Mouse (Mus musculus): ENCODE measurements at regions not wholly inside any gene's neighbourhood (a gene's known extent, or its start where the extent isn't known, plus 50 kb on each side); places are given as distances from the start of the nearest gene placed in this dataset.

DNA sequence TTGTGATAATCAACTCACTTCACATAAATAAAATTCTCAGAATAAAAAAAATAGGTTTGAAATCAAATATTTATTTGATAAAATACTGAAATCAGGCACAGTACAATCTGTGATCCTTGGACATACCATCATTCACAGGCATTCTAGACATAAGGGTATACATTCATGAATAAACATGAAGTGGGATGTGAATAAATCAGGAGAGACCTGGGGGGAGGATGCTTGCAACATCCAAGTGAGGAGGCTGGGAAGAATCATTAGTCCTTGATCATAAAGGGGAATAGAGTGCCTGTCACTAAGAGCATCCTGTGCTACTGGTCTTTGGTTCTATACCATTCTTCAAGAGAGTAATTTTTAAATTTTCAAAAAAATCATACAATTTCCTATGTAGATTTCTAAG lies 292.2 kb downstream of the Pcdh10 start:
- no peak for DNase-seq (ENCODE audit: low spot score in 2 of 2)
- no peak for TF ChIP-seq CTCF (conservative IDR thresholded peaks at IDR 0.05)
- no peak overlapping the region for H3K4me3 ChIP-seq
- H3K27ac ChIP-seq: no peak overlapping the region

DNA sequence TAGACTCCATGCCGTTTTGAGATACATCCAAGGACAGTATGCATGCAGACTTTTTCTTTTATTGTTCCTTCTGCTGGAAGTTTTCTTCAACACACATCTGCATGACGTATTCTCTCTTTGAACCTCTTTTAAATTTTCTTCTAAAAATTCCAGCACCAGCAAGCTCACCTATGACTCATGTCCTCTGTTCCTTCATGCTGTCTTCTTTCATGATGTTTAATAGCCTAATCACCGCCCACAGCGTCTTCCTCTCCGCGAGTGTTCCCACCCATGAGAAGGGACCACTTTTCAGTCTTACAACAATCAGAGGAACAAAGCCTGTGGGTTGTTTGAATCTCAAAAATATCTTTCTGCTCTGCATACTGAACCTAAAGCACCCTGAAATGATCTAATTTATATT lies 299.5 kb downstream of the Pcdh10 start:
- no peak for DNase-seq (ENCODE audit: low spot score in 2 of 2)
- Histone ChIP-seq H3K27ac (no peak overlapping the region), H3K4me3 (no peak overlapping the region)
- no peak for TF ChIP-seq CTCF (conservative IDR thresholded peaks at IDR 0.05)

- no peak overlapping the region for H3K27ac ChIP-seq
- no peak; the same call in 1 of the 2 replicates for TF ChIP-seq CTCF (conservative IDR thresholded peaks at IDR 0.05)
- peak overlapping the region; percentile 42; the same call in 1 of the 2 replicates for H3K4me3 ChIP-seq
- DNase-seq (ENCODE audit: low spot score in 2 of 2): no peak
Observed at GRCm38 (mm10) chr3:45681410-45681809, 303.2 kb downstream of the Pcdh10 start.

DNA sequence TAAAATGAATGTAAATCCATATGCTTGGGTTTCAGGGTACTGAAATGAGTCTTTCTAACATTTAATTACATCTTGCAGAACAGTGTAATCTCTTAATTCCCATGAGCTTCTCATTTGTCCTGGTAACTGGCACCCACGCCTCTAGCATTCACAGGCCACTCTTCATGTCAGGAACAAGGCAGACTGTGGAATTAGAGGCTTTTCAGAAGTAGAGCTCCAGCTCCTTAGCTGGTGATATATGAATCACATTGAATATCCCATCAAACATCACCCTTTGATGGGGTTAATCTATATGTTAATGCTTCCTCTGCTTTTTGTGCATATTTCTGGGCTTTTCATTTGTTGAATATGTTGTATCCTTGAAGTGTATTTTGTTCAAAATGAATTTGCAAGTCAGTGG lies 329.7 kb downstream of the Pcdh10 start:
- Histone ChIP-seq H3K27ac (no peak overlapping the region), H3K4me3 (no peak overlapping the region)
- no peak for DNase-seq (ENCODE audit: low spot score in 2 of 2)
- no peak for TF ChIP-seq CTCF (conservative IDR thresholded peaks at IDR 0.05)
